Mouse (Mus musculus) kidney, embryonic 16.5 days (tissue): ENCODE measurements at regions not wholly inside any gene's neighbourhood (a gene's known extent, or its start where the extent isn't known, plus 50 kb on each side); places are given as distances from the start of the nearest gene placed in this dataset.

Experiments
- ATAC-seq: fragments of 200-750 bp; cut with Nextera tagmentation; 2 replicates; pipeline ENCODE4 v1.8.0; 2017; ENCODE audit warnings: moderate TSS enrichment; ENCODE audit not compliant: low FRiP score, low TSS enrichment
- H3K27ac ChIP-seq: fragments of 300-500 bp; sonication (generic); 2 replicates; pipeline ENCODE4 v1.5.1; 2014; ENCODE audit warnings: low read length
- H3K27me3 ChIP-seq: fragments of 300-500 bp; sonication (generic); 2 replicates; pipeline ENCODE4 v1.6.1; 2014; ENCODE audit warnings: low read length, control low read depth, mixed read lengths; ENCODE audit not compliant: insufficient read depth
- H3K36me3 ChIP-seq: fragments of 300-500 bp; sonication (generic); 2 replicates; pipeline ENCODE4 v1.6.1; 2014; ENCODE audit warnings: low read length, control low read depth, mixed read lengths; ENCODE audit not compliant: insufficient read depth
- H3K4me1 ChIP-seq: fragments of 300-500 bp; sonication (generic); 2 replicates; pipeline ENCODE4 v1.6.1; 2014; ENCODE audit warnings: low read length, control low read depth, mixed read lengths; ENCODE audit not compliant: insufficient read depth
- H3K4me2 ChIP-seq: fragments of 300-500 bp; sonication (generic); replicated peaks from 2 replicates; pipeline ENCODE4 v1.6.1; 2014; ENCODE audit warnings: low read depth, low read length
- H3K4me3 ChIP-seq: fragments of 300-500 bp; sonication (generic); 2 replicates; pipeline ENCODE4 v1.5.1; 2014; ENCODE audit warnings: mild to moderate bottlenecking, low read length
- H3K9ac ChIP-seq: fragments of 300-500 bp; sonication (generic); replicated peaks from 2 replicates; pipeline ENCODE4 v1.6.1; 2014; ENCODE audit warnings: low read length
- H3K9me3 ChIP-seq: fragments of 300-500 bp; sonication (generic); 2 replicates; pipeline ENCODE4 v1.6.1; 2016; ENCODE audit warnings: low read length, control low read depth
- WGBS: fragments of 180-500 bp; shearing (Covaris S2); extraction: QIAGEN DNeasy Blood & Tissue Kit; methylation state at CpG from one replicate; pipeline ENCODE4 v1.1.7; 2014; 5-methylcytosine and 5-hydroxymethylcytosine counted together

GRCm38 (mm10) chr16:30854716-30855115, 226.5 kb downstream of the Xxylt1 start:
- Histone ChIP-seq H3K9me3 (no peaks in the 10 kb centered on the region), H3K4me2 (no peak overlapping the region), H3K9ac (no peak overlapping the region), H3K4me3 (no peak overlapping the region), H3K36me3 (no peaks in the 10 kb centered on the region), H3K27ac (no peak overlapping the region), H3K4me1 (no peaks in the 10 kb centered on the region), H3K27me3 (no peaks in the 10 kb centered on the region)
- WGBS, result 69% methylated on average over 4 of the region's 4 CpGs
- no peak for ATAC-seq

- 82% methylated on average over 2 of the region's 2 CpGs for WGBS
- no peaks in the 10 kb centered on the region for H3K27me3 ChIP-seq
- no peak overlapping the region for H3K27ac ChIP-seq
- ATAC-seq, result no peak
- H3K9ac ChIP-seq, result no peak overlapping the region
- H3K4me1 ChIP-seq, result no peaks in the 10 kb centered on the region
- H3K4me3 ChIP-seq, result no peak overlapping the region
- no peaks in the 10 kb centered on the region for H3K9me3 ChIP-seq
- H3K4me2 ChIP-seq, result no peak overlapping the region
- no peaks in the 10 kb centered on the region for H3K36me3 ChIP-seq
Measured at GRCm38 (mm10) chr16:30857656-30858055, 223.6 kb downstream of the Xxylt1 start.

- H3K4me1 ChIP-seq, result peaks cover 32% of the 10 kb centered on the region
- no peaks in the 10 kb centered on the region for H3K27me3 ChIP-seq
- no peak overlapping the region for H3K9ac ChIP-seq
- no peaks in the 10 kb centered on the region for H3K9me3 ChIP-seq
- no peaks in the 10 kb centered on the region for H3K36me3 ChIP-seq
- no peak overlapping the region for H3K4me3 ChIP-seq
- WGBS, result 90% methylated on average over 7 of the region's 7 CpGs
- H3K4me2 ChIP-seq, result 0 out of 2 replicates have a peak overlapping the region, but pooled peaks have one; percentile 32
- ATAC-seq, result no peak
- H3K27ac ChIP-seq, result peak overlapping the region; percentile 65
Measured at GRCm38 (mm10) chr16:30869136-30869909, 211.9 kb downstream of the Xxylt1 start.

- no peak overlapping the region for H3K9ac ChIP-seq
- peaks cover 32% of the 10 kb centered on the region for H3K4me1 ChIP-seq
- peak; percentile 22; the same call in 1 of the 2 replicates for ATAC-seq
- H3K36me3 ChIP-seq, result no peaks in the 10 kb centered on the region
- H3K4me3 ChIP-seq, result no peak overlapping the region
- H3K9me3 ChIP-seq, result no peaks in the 10 kb centered on the region
- peak overlapping the region; percentile 32 for H3K4me2 ChIP-seq
- 32% methylated on average over 14 of the region's 14 CpGs for WGBS
- peak overlapping the region; percentile 65 for H3K27ac ChIP-seq
- H3K27me3 ChIP-seq, result no peaks in the 10 kb centered on the region
Measured at GRCm38 (mm10) chr16:30870110-30870509, 211.1 kb downstream of the Xxylt1 start.

- Histone ChIP-seq H3K27ac (peak overlapping the region; percentile 65), H3K9me3 (no peaks in the 10 kb centered on the region), H3K27me3 (no peaks in the 10 kb centered on the region), H3K4me2 (peak overlapping the region; percentile 32; the same call in 1 of the 2 replicates), H3K9ac (no peak overlapping the region), H3K4me1 (peaks cover 34% of the 10 kb centered on the region), H3K36me3 (no peaks in the 10 kb centered on the region), H3K4me3 (no peak overlapping the region)
- 6% methylated on average over 2 of the region's 2 CpGs for WGBS
- peak; percentile 28; the same call in 1 of the 2 replicates for ATAC-seq
Measured at GRCm38 (mm10) chr16:30870676-30871075, 210.6 kb downstream of the Xxylt1 start.

GRCm38 (mm10) chr16:30872147-30872546, 209.1 kb downstream of the Xxylt1 start:
- Histone ChIP-seq H3K36me3 (no peaks in the 10 kb centered on the region), H3K4me2 (no peak overlapping the region), H3K27me3 (no peaks in the 10 kb centered on the region), H3K4me3 (no peak overlapping the region), H3K9me3 (no peaks in the 10 kb centered on the region), H3K9ac (no peak overlapping the region), H3K4me1 (peaks cover 36% of the 10 kb centered on the region), H3K27ac (no peak overlapping the region)
- no peak for ATAC-seq
- 83% methylated on average over 5 of the region's 5 CpGs for WGBS

- no peak overlapping the region for H3K9ac ChIP-seq
- H3K36me3 ChIP-seq, result no peaks in the 10 kb centered on the region
- WGBS, result 27% methylated on average over 26 of the region's 26 CpGs
Measured at GRCm38 (mm10) chr16:30873493-30874211, 207.6 kb downstream of the Xxylt1 start.

GRCm38 (mm10) chr16:30875235-30875829, 205.9 kb downstream of the Xxylt1 start:
- WGBS, result 27% methylated on average over 7 of the region's 7 CpGs
- Histone ChIP-seq H3K36me3 (no peaks in the 10 kb centered on the region), H3K4me1 (peaks cover 29% of the 10 kb centered on the region), H3K4me2 (no peak overlapping the region), H3K27me3 (no peaks in the 10 kb centered on the region), H3K27ac (no peak overlapping the region), H3K9me3 (no peaks in the 10 kb centered on the region), H3K9ac (no peak overlapping the region), H3K4me3 (no peak overlapping the region)
- no peak for ATAC-seq

More at GRCm38 (mm10) chr16:30873493-30874211, 207.6 kb downstream of the Xxylt1 start:
- Histone ChIP-seq H3K27me3 (no peaks in the 10 kb centered on the region), H3K4me2 (peak overlapping the region; percentile 36), H3K27ac (no peak overlapping the region), H3K9me3 (no peaks in the 10 kb centered on the region), H3K4me1 (peaks cover 36% of the 10 kb centered on the region), H3K4me3 (no peak overlapping the region)
- ATAC-seq, result no peak

GRCm38 (mm10) chr16:30878821-30879220, 202.4 kb downstream of the Xxylt1 start:
- Histone ChIP-seq H3K4me2 (no peak overlapping the region), H3K4me1 (peaks cover 7% of the 10 kb centered on the region; the same call in 1 of the 2 replicates), H3K27ac (no peak overlapping the region), H3K27me3 (no peaks in the 10 kb centered on the region; the same call in 1 of the 2 replicates), H3K4me3 (no peak overlapping the region), H3K9ac (no peak overlapping the region), H3K9me3 (no peaks in the 10 kb centered on the region), H3K36me3 (no peaks in the 10 kb centered on the region)
- no peak for ATAC-seq
- WGBS, result 59% methylated on average over 1 of the region's 1 CpGs
